Mouse (Mus musculus) embryonic facial prominence, embryonic 10.5 days (tissue): ENCODE results near the gene Ddx42. TPM values are rescaled to one million over a fixed set of nuclear protein-coding genes. Genes with fewer than 3 reads are reported as not detected.
A peak's percentile ranks its signal among the peaks of the same experiment; 100 is the strongest.

Source experiments
- DNase-seq: peaks from one replicate; pipeline ENCODE4 v3.0.0-alpha.2; 2017; ENCODE audit warnings: low spot score
- H3K27ac ChIP-seq: fragments of 300-500 bp; sonication (generic); replicated peaks from 2 replicates; pipeline ENCODE4 v1.5.1; 2016; ENCODE audit warnings: mild to moderate bottlenecking
- H3K27me3 ChIP-seq: fragments of 300-500 bp; sonication (generic); replicated peaks from 2 replicates; pipeline ENCODE4 v1.6.1; 2016; ENCODE audit warnings: low read depth, mild to moderate bottlenecking; ENCODE audit not compliant: poor library complexity, severe bottlenecking
- H3K36me3 ChIP-seq: fragments of 300-500 bp; sonication (generic); replicated peaks from 2 replicates; pipeline ENCODE4 v1.6.1; 2016; ENCODE audit warnings: mild to moderate bottlenecking, moderate library complexity
- H3K4me1 ChIP-seq: fragments of 300-500 bp; sonication (generic); 2 replicates; pipeline ENCODE4 v1.6.1; 2016
- H3K4me3 ChIP-seq: fragments of 300-500 bp; sonication (generic); 2 replicates; pipeline ENCODE4 v1.5.1; 2016; ENCODE audit warnings: mild to moderate bottlenecking, moderate library complexity
- H3K9me3 ChIP-seq: fragments of 300-500 bp; sonication (generic); 2 replicates; pipeline ENCODE4 v1.6.1; 2016; ENCODE audit warnings: mild to moderate bottlenecking
- WGBS: fragments of 180-500 bp; shearing (Covaris S2); methylation state at CpG from one replicate; pipeline ENCODE4 v1.1.7; 2016; 5-methylcytosine and 5-hydroxymethylcytosine counted together
- polyA plus RNA-seq: library from polyadenylated mRNA; unstranded; fragments of >200 nt; fragmentation: Nextera tagmentation; extraction: Ambion mirVana; gene quantifications from 2 replicates; pipeline ENCODE4 v1.2.1, GENCODE M21; 2016

The Ddx42 gene
- polyA plus RNA-seq, 1 experiment from 2014 or later, result 108 TPM

- peaks cover 19% of the 10 kb centered on the region for H3K4me1 ChIP-seq
- H3K9me3 ChIP-seq, result no peaks in the 10 kb centered on the region
- H3K27me3 ChIP-seq, result no peaks in the 10 kb centered on the region
- 93% methylated on average over 9 of the region's 9 CpGs for WGBS
- no peak overlapping the region for H3K27ac ChIP-seq
- peaks cover 99% of the 10 kb centered on the region for H3K36me3 ChIP-seq
- DNase-seq, result no peak
- no peak overlapping the region for H3K4me3 ChIP-seq
Observed at GRCm38 (mm10) chr11:106263963-106264362, 47.2 kb downstream of the Ddx42 start.

- Histone ChIP-seq H3K27ac (no peak overlapping the region), H3K4me1 (peaks cover 25% of the 10 kb centered on the region), H3K27me3 (no peaks in the 10 kb centered on the region), H3K36me3 (peaks cover 89% of the 10 kb centered on the region), H3K9me3 (no peaks in the 10 kb centered on the region), H3K4me3 (no peak overlapping the region)
- DNase-seq, result no peak
- 95% methylated on average over 15 of the region's 15 CpGs for WGBS
Observed at GRCm38 (mm10) chr11:106264988-106265387, 48.3 kb downstream of the Ddx42 start.

- no peak overlapping the region for H3K27ac ChIP-seq
- no peak overlapping the region for H3K4me3 ChIP-seq
- 94% methylated on average over 4 of the region's 4 CpGs for WGBS
- H3K27me3 ChIP-seq, result no peaks in the 10 kb centered on the region
- DNase-seq, result no peak
- H3K9me3 ChIP-seq, result no peaks in the 10 kb centered on the region
- peaks cover 31% of the 10 kb centered on the region for H3K4me1 ChIP-seq
- peaks cover 89% of the 10 kb centered on the region for H3K36me3 ChIP-seq
Observed at GRCm38 (mm10) chr11:106265570-106265969, 48.8 kb downstream of the Ddx42 start.

- DNase-seq, result no peak
- 94% methylated on average over 10 of the region's 10 CpGs for WGBS
- H3K27ac ChIP-seq, result no peak overlapping the region
- no peak overlapping the region for H3K4me3 ChIP-seq
- no peaks in the 10 kb centered on the region for H3K27me3 ChIP-seq
- peaks cover 39% of the 10 kb centered on the region for H3K4me1 ChIP-seq
- no peaks in the 10 kb centered on the region for H3K9me3 ChIP-seq
- peaks cover 81% of the 10 kb centered on the region for H3K36me3 ChIP-seq
Observed at GRCm38 (mm10) chr11:106266431-106266830, 49.7 kb downstream of the Ddx42 start.

- Histone ChIP-seq H3K4me3 (peak overlapping the region; percentile 17; the same call in 1 of the 2 replicates), H3K36me3 (peaks cover 72% of the 10 kb centered on the region), H3K27ac (peak overlapping the region; percentile 77; the same call in 1 of the 2 replicates), H3K4me1 (peaks cover 43% of the 10 kb centered on the region), H3K27me3 (no peaks in the 10 kb centered on the region), H3K9me3 (no peaks in the 10 kb centered on the region)
- DNase-seq, result no peak
- 80% methylated on average over 15 of the region's 15 CpGs for WGBS
Observed at GRCm38 (mm10) chr11:106267311-106267852, 50.7 kb downstream of the Ddx42 start.

- Histone ChIP-seq H3K36me3 (peaks cover 67% of the 10 kb centered on the region), H3K27ac (peak overlapping the region; percentile 77), H3K4me1 (peaks cover 45% of the 10 kb centered on the region), H3K4me3 (peak overlapping the region; percentile 33; the same call in 1 of the 2 replicates), H3K27me3 (no peaks in the 10 kb centered on the region), H3K9me3 (no peaks in the 10 kb centered on the region)
- DNase-seq, result no peak
- 78% methylated on average over 5 of the region's 5 CpGs for WGBS
Observed at GRCm38 (mm10) chr11:106267871-106268270, 51.1 kb downstream of the Ddx42 start.

GRCm38 (mm10) chr11:106268326-106269059, 51.8 kb downstream of the Ddx42 start:
- peak overlapping the region; percentile 33 for H3K4me3 ChIP-seq
- peaks cover 51% of the 10 kb centered on the region for H3K4me1 ChIP-seq
- H3K9me3 ChIP-seq, result no peaks in the 10 kb centered on the region
- WGBS, result 61% methylated on average over 8 of the region's 8 CpGs
- H3K27ac ChIP-seq, result peak overlapping the region; percentile 77
- DNase-seq, result no peak
- H3K36me3 ChIP-seq, result peaks cover 60% of the 10 kb centered on the region
- H3K27me3 ChIP-seq, result no peaks in the 10 kb centered on the region

GRCm38 (mm10) chr11:106269060-106269431, 52.3 kb downstream of the Ddx42 start:
- Histone ChIP-seq H3K36me3 (peaks cover 55% of the 10 kb centered on the region), H3K27me3 (no peaks in the 10 kb centered on the region), H3K4me1 (peaks cover 55% of the 10 kb centered on the region), H3K4me3 (peak overlapping the region; percentile 33), H3K27ac (peak overlapping the region; percentile 77), H3K9me3 (no peaks in the 10 kb centered on the region)
- no peak for DNase-seq
- 53% methylated on average over 3 of the region's 3 CpGs for WGBS

- peak; percentile 40 for DNase-seq
- Histone ChIP-seq H3K27me3 (no peaks in the 10 kb centered on the region), H3K4me1 (peaks cover 72% of the 10 kb centered on the region), H3K9me3 (no peaks in the 10 kb centered on the region), H3K27ac (peak overlapping the region; percentile 98), H3K4me3 (peak overlapping the region; percentile 99), H3K36me3 (peaks cover 33% of the 10 kb centered on the region)
- WGBS, result 44% methylated on average over 5 of the region's 5 CpGs
Observed at GRCm38 (mm10) chr11:106271131-106271793, 54.5 kb downstream of the Ddx42 start.

- H3K4me1 ChIP-seq, result peaks cover 77% of the 10 kb centered on the region
- 2% methylated on average over 41 of the region's 41 CpGs for WGBS
- peak overlapping the region; percentile 98 for H3K27ac ChIP-seq
- H3K4me3 ChIP-seq, result peak overlapping the region; percentile 99
- H3K9me3 ChIP-seq, result no peaks in the 10 kb centered on the region
- H3K36me3 ChIP-seq, result peaks cover 25% of the 10 kb centered on the region
- no peaks in the 10 kb centered on the region for H3K27me3 ChIP-seq
- no peak for DNase-seq
Observed at GRCm38 (mm10) chr11:106271794-106272643, 55.3 kb downstream of the Ddx42 start.

- peaks cover 70% of the 10 kb centered on the region for H3K4me1 ChIP-seq
- H3K27ac ChIP-seq, result peak within 1 kb of the TSS; percentile 98
- H3K9me3 ChIP-seq, result no peaks in the 10 kb centered on the region
- DNase-seq, result peak; percentile 100
- WGBS, result under 1% methylated on average over 72 of the region's 72 CpGs
- H3K36me3 ChIP-seq, result peaks cover 18% of the 10 kb centered on the region
- 0 out of 2 replicates have a peak, but pooled peaks cover 4% of the 10 kb centered on the region for H3K27me3 ChIP-seq
- H3K4me3 ChIP-seq, result peak within 1 kb of the TSS; percentile 99
Observed at GRCm38 (mm10) chr11:106272644-106273310, 56.1 kb downstream of the Ddx42 start, which contains the start of gene Smarcd2. Smarcd2 (minus strand) TSS chr11:106272972.
